Mouse (Mus musculus) hindbrain, embryonic 13.5 days (tissue): Measurements from ENCODE around the gene Clec2l. TPM values are rescaled to one million over a fixed set of nuclear protein-coding genes. Genes with fewer than 3 reads are reported as not detected.

Source experiments
- ATAC-seq: fragments of 200-750 bp; cut with Nextera tagmentation; 2 replicates; pipeline ENCODE4 v1.8.0; 2017; ENCODE audit warnings: moderate TSS enrichment; ENCODE audit not compliant: low FRiP score
- H3K27ac ChIP-seq: fragments of 300-500 bp; sonication (generic); 2 replicates; pipeline ENCODE4 v1.5.1; 2015; ENCODE audit warnings: inconsistent platforms, mild to moderate bottlenecking, moderate library complexity
- H3K27me3 ChIP-seq: fragments of 300-500 bp; sonication (generic); 2 replicates; pipeline ENCODE4 v1.6.1; 2015; ENCODE audit warnings: mild to moderate bottlenecking, inconsistent platforms
- H3K36me3 ChIP-seq: fragments of 300-500 bp; sonication (generic); 2 replicates; pipeline ENCODE4 v1.6.1; 2015; ENCODE audit warnings: mild to moderate bottlenecking, inconsistent platforms
- H3K4me1 ChIP-seq: fragments of 300-500 bp; sonication (generic); replicated peaks from 2 replicates; pipeline ENCODE4 v1.6.1; 2015; ENCODE audit warnings: inconsistent platforms
- H3K4me2 ChIP-seq: fragments of 300-500 bp; sonication (generic); 2 replicates; pipeline ENCODE4 v1.6.1; 2015; ENCODE audit warnings: inconsistent platforms, mild to moderate bottlenecking, moderate library complexity
- H3K4me3 ChIP-seq: fragments of 300-500 bp; sonication (generic); 2 replicates; pipeline ENCODE4 v1.5.1; 2015; ENCODE audit warnings: mild to moderate bottlenecking, inconsistent platforms
- H3K9ac ChIP-seq: fragments of 300-500 bp; sonication (generic); 2 replicates; pipeline ENCODE4 v1.6.1; 2015; ENCODE audit warnings: mild to moderate bottlenecking, inconsistent platforms
- H3K9me3 ChIP-seq: fragments of 300-500 bp; sonication (generic); 2 replicates; pipeline ENCODE4 v1.6.1; 2016; ENCODE audit warnings: inconsistent platforms
- WGBS: fragments of 180-500 bp; shearing (Covaris S2); methylation state at CpG from one replicate; pipeline ENCODE4 v1.1.7; 2015; 5-methylcytosine and 5-hydroxymethylcytosine counted together
- polyA plus RNA-seq: library from polyadenylated mRNA; unstranded; fragments of >200 nt; fragmentation: Nextera tagmentation; extraction: Ambion mirVana; gene quantifications from 2 replicates; pipeline ENCODE4 v1.2.1, GENCODE M21; 2015

Clec2l gene
- polyA plus RNA-seq, 1 experiment from 2014 or later = 8.9 TPM

DNA sequence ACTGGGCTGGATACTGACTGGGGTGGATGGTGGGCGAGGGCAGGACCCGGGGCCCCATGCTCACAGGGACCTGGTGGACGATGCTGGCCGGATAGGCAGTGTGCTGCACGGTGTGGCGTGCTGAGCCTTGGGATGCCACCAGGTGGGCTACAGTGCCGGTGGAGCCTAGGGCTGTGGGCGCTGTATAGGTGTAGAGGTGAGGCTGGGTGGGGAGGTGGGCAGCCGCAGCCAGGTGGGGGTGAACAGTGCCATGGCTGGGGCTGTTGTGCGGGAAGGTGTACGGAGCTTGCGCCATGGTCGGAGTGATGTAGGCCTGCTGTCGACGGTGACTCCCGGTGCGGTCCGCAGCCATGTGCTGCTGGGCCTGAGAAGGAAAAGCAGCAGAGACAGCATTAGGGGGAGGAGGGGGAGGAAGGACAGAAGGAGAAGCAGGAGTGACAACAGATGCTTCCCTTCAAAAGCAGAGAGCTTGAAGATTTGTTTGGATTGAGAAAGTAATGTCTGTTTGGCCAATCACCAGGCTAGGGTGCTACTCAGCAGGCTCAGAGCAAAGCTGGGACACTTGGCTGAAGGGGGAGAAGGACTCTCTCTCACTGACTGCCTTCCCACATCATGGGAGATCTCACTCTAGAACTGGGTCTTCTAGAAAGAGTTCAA, 35.5 kb downstream of the Clec2l start:
- Histone ChIP-seq H3K9ac (no peak overlapping the region), H3K4me1 (no peaks in the 10 kb centered on the region), H3K9me3 (no peaks in the 10 kb centered on the region), H3K27ac (no peak overlapping the region; the same call in 1 of the 2 replicates), H3K4me3 (no peak overlapping the region), H3K27me3 (no peaks in the 10 kb centered on the region), H3K36me3 (peaks cover 89% of the 10 kb centered on the region), H3K4me2 (no peak overlapping the region)
- 97% methylated on average over 18 of the region's 18 CpGs for WGBS
- ATAC-seq = no peak; the same call in 1 of the 2 replicates

DNA sequence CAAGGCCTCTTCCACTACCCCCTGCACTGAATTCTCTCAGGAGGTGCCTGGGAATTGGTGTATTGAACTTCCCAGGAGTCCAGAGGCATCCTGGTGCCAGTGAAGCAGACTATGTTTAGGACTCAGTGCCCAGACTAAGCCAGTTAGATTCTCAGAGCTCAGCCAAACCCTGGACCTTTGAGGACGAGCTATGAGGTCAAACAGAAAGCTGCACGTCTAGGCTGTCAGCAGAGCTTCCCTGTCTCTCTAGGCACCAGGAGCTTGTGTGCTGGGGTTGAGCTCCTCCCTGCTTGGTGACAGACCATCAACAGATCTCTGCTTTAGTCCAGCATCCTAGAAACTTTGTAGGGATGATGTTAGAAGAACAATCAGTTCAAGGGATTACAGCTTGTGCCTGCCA, 38.6 kb downstream of the Clec2l start:
- no peak overlapping the region for H3K9ac ChIP-seq
- H3K4me1 ChIP-seq = no peaks in the 10 kb centered on the region
- H3K9me3 ChIP-seq = no peaks in the 10 kb centered on the region
- no peak for ATAC-seq
- no peak overlapping the region for H3K4me3 ChIP-seq
- no peak overlapping the region for H3K27ac ChIP-seq
- 65% methylated on average over 2 of the region's 2 CpGs for WGBS
- no peaks in the 10 kb centered on the region for H3K27me3 ChIP-seq
- H3K4me2 ChIP-seq = no peak overlapping the region
- H3K36me3 ChIP-seq = peaks cover 81% of the 10 kb centered on the region

DNA sequence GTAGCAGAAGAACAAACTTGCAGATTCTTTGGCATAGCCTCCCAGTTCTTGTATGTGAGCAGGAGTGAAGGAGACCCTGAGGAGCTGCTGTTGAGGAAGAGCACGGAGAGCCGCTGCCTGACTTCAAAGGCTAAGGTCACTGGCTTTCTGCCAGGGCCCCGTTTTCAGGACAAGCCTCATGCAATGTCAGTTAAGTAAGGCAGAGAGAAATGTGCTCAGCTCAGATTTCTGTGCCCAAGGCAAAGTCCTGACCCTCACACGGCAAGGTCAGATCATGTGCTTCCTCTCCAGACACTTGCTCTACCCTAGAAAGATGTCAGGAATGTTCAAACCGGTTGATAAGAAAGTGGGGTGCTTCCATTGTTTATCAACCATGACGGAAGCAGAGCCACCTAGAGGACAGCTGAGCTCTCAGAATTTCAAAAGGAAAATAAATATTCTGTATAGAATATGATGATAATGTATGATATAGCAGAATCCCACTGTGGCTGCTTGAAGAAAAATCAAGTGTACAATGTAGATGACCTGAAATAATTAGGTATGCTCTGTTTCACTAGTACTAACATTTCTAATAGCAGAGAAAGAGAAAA, 40.0 kb downstream of the Clec2l start:
- Histone ChIP-seq H3K36me3 (peaks cover 79% of the 10 kb centered on the region), H3K4me2 (no peak overlapping the region), H3K4me1 (no peaks in the 10 kb centered on the region), H3K27me3 (no peaks in the 10 kb centered on the region), H3K4me3 (no peak overlapping the region), H3K9ac (no peak overlapping the region), H3K27ac (no peak overlapping the region), H3K9me3 (no peaks in the 10 kb centered on the region)
- no peak for ATAC-seq
- 61% methylated on average over 6 of the region's 6 CpGs for WGBS

DNA sequence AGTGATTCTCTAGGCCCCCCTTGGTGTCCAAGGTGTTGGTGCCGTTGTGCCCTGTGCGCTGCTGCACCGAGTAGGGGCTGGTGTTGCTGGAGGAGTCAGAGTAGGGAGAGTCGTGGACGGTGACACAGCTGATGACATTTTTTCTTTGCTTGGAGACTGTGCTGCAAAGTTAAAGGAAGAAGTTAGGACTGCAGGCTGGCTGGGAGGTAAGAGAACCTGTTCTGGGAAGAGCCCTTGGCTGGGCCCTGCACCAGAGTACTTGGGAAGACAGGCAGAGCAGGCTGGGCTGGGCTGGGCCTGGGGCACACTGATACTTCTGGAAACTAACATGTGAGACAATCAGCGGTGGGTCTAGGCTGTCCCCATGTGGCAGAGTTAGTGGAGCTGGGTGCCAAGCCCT, 40.7 kb downstream of the Clec2l start:
- peaks cover 79% of the 10 kb centered on the region for H3K36me3 ChIP-seq
- H3K27me3 ChIP-seq = no peaks in the 10 kb centered on the region
- no peak overlapping the region for H3K9ac ChIP-seq
- H3K4me1 ChIP-seq = no peaks in the 10 kb centered on the region
- WGBS = 95% methylated on average over 6 of the region's 6 CpGs
- H3K9me3 ChIP-seq = no peaks in the 10 kb centered on the region
- H3K4me3 ChIP-seq = no peak overlapping the region
- H3K27ac ChIP-seq = no peak overlapping the region
- no peak overlapping the region for H3K4me2 ChIP-seq
- ATAC-seq = no peak

DNA sequence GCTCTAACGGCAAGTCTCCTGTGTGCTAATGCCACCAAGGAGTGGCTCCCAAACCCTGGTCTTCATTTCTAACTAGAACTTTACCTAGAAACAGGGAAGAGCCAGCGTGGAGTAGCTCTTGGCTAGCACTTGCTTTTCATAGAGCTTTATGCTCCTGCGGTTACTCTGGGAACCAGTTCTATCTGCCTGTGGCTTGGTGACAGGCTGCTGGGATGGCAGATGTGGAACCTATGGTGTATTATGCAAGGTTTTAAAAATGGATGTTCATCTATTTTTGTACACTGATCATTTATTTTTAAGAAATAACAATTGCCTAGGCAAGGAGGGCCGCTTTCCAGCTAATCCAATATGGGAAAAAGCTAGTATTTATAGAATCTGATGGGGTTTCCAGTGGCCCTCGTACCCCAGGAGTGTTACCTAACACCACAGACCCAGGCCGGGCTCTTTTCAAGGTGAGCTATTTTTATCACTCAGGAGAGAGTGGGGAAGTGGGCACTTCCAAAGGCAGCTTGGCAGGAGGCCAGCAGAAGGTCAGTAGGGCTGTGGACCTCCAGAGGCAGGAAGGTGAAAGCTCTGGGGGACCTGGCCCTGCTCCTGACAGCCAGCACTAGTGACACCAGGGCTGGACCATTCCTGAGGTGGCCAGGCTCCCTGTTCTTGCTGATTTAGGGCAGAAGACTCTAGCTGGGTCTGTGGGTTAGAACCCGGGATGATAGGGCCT, 41.6 kb downstream of the Clec2l start:
- ATAC-seq = no peak
- H3K36me3 ChIP-seq = peaks cover 79% of the 10 kb centered on the region
- WGBS = 89% methylated on average over 7 of the region's 7 CpGs

DNA sequence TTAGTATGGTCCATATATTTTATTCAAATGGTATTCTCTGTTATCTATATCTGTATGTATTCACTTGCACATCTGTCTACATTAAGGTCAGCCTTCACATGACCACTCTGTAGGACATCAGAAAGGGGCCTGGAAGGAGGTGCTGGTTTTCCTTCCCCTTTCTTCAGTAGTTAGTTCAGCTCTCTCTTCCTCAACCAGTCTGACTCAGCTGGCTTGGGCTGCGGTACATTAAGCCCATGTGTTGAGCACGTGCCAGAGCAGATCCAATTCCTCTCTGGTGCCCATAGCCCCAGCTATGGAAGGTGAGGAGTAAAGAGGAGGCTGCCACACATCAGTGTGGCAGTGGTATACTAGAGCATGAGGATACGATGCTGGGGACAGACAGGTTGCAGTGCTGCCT, 47.6 kb downstream of the Clec2l start:
- H3K4me3 ChIP-seq = no peak overlapping the region
- no peaks in the 10 kb centered on the region for H3K4me1 ChIP-seq
- ATAC-seq = no peak
- H3K27ac ChIP-seq = no peak overlapping the region
- no peak overlapping the region for H3K9ac ChIP-seq
- 93% methylated on average over 3 of the region's 3 CpGs for WGBS
- peaks cover 84% of the 10 kb centered on the region for H3K36me3 ChIP-seq
- no peaks in the 10 kb centered on the region for H3K27me3 ChIP-seq
- H3K9me3 ChIP-seq = no peaks in the 10 kb centered on the region
- no peak overlapping the region for H3K4me2 ChIP-seq

More for the DNA sequence above, 41.6 kb downstream of the Clec2l start:
- Histone ChIP-seq H3K27ac (no peak overlapping the region), H3K4me1 (no peaks in the 10 kb centered on the region), H3K4me3 (no peak overlapping the region), H3K9me3 (no peaks in the 10 kb centered on the region), H3K4me2 (no peak overlapping the region), H3K9ac (no peak overlapping the region), H3K27me3 (no peaks in the 10 kb centered on the region)

DNA sequence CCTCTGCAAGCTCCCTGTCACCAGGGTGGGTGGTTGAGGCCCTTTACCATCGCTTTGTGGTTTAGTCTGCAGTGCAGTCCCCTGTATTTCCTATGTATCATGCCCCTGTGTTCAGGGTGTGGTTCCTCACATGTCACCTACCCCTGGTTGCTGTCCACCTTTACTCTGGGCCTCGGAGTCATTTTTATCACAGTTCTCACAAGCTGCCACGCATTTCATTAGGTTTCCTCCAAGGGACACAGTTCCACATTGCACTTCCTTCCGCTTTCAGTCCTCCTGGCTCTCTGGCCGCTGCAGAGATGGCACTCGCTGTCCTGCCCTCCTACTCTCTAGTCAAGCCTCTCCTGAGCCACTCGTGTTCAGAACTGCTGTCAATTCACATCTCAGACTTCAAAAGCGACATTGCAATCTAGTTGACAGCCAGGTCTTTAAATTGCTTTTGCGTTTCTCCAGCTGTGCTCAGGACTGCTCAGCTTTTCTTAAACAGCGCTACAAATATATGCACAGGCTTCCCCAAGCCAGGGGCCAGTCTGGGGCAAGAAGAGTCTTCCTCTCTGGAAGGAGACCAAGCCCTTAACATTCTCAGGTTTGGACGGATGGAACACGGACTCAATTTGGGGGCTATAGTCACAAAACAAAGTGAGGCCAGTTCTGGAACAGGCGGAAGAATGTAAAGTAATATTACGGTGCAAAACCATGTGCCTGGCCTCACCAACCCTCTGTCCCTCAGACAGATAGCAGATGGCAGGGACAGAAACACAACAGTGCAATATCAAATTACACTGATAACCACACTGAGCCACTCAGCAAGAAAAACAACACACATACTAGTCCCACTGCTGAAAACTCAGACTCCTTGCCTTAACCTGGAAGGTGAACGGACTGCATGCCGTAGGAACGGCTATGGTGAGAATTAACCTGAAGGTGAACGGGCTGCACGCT, 51.4 kb downstream of the Clec2l start:
- no peak overlapping the region for H3K9ac ChIP-seq
- H3K27ac ChIP-seq = no peak overlapping the region
- 87% methylated on average over 19 of the region's 19 CpGs for WGBS
- peaks cover 94% of the 10 kb centered on the region for H3K36me3 ChIP-seq
- no peaks in the 10 kb centered on the region for H3K9me3 ChIP-seq
- no peaks in the 10 kb centered on the region for H3K4me1 ChIP-seq
- H3K4me2 ChIP-seq = no peak overlapping the region
- no peak for ATAC-seq
- no peaks in the 10 kb centered on the region for H3K27me3 ChIP-seq
- H3K4me3 ChIP-seq = no peak overlapping the region

DNA sequence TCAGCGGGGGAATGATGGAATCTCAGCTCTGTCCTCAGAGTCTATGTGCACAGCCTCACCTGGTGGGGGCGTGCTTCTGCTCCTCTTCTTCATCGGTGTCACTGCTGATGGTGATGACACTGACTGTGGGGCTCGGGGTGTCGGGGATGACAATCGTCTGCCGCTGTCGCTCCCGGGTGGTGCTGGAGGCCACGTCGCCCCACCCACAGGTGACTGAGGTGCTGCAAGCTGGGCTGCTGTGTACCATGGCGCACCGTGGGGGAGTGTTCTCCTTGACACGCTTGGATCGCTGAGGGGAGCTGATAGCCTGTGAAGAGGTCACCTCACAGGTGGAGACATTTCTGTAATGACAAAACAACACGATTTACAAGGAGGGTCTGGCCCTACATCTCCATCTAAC, 53.0 kb downstream of the Clec2l start:
- 93% methylated on average over 16 of the region's 16 CpGs for WGBS
- Histone ChIP-seq H3K27ac (no peak overlapping the region), H3K27me3 (no peaks in the 10 kb centered on the region), H3K9me3 (no peaks in the 10 kb centered on the region), H3K4me2 (no peak overlapping the region), H3K4me3 (no peak overlapping the region), H3K4me1 (peaks cover 5% of the 10 kb centered on the region; the same call in 1 of the 2 replicates), H3K36me3 (peaks cover 92% of the 10 kb centered on the region), H3K9ac (no peak overlapping the region)
- no peak for ATAC-seq

DNA sequence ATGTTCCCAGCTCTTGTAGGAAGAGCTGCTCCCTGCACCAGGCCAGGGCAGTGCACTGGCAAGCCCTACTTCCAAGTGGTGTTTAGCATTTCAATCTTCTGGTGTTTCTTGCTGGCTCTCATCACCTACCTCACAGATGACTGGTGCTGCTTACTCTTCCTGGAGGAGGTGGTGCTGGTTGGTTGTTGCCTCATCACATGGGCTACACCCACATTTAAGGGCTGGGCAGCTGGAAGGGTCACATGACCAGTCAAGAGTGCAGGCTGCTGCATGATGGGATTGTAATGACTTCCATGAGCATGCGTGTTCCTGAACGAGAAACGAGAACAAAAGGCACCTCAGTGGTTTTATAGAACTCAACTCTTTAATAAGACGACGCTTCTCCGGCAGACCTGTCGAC, 55.8 kb downstream of the Clec2l start:
- Histone ChIP-seq H3K9me3 (no peaks in the 10 kb centered on the region), H3K9ac (no peak overlapping the region), H3K27ac (no peak overlapping the region), H3K36me3 (peaks cover 76% of the 10 kb centered on the region), H3K27me3 (no peaks in the 10 kb centered on the region), H3K4me1 (peaks cover 7% of the 10 kb centered on the region; the same call in 1 of the 2 replicates), H3K4me3 (no peak overlapping the region), H3K4me2 (no peak overlapping the region)
- no peak for ATAC-seq
- WGBS = 88% methylated on average over 7 of the region's 7 CpGs

DNA sequence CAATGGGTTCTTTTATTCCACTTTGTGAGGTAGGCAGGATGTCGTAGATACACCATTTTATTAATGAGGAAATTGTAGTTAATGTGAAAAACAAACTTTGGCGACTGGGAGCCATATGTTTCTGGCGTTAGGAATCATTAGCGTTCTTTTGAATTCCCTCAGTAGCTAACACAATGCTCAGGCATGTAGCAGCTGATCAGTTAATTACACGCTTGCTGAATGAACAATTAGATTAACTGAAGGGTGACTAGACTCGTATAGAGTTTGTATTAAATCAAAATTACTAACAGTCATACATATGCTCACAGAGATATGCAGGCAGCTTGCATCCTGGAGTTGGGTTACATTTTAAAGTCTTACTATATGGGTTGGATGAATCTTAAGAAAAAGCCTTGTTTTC, 56.4 kb downstream of the Clec2l start:
- peaks cover 7% of the 10 kb centered on the region; the same call in 1 of the 2 replicates for H3K4me1 ChIP-seq
- 25% methylated on average over 6 of the region's 6 CpGs for WGBS
- no peak overlapping the region for H3K4me3 ChIP-seq
- ATAC-seq = no peak
- peaks cover 73% of the 10 kb centered on the region for H3K36me3 ChIP-seq
- H3K9me3 ChIP-seq = no peaks in the 10 kb centered on the region
- no peak overlapping the region for H3K27ac ChIP-seq
- no peak overlapping the region for H3K9ac ChIP-seq
- H3K4me2 ChIP-seq = no peak overlapping the region
- no peaks in the 10 kb centered on the region for H3K27me3 ChIP-seq

DNA sequence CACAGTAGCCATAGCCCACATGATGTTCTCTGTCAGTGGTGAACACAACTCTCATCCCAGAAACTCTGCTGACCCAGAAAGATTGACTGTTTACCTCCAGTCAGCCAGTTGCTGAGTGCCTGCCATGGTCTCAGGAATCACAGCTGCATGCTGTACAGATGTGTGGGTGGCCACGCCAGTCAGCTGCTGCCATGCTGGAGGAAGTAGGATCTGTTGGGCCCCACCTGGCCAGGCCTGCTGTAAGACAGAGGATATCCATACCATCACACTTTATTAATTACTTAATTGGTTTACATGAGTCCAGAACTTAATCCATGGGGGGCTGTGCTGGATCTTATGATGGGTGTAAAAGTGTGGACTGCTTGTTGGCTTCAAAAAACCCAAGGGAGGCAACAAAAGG, 58.5 kb downstream of the Clec2l start:
- H3K9ac ChIP-seq = no peak overlapping the region
- WGBS = 90% methylated on average over 1 of the region's 1 CpGs
- no peak overlapping the region for H3K27ac ChIP-seq
- peaks cover 7% of the 10 kb centered on the region; the same call in 1 of the 2 replicates for H3K4me1 ChIP-seq
- H3K9me3 ChIP-seq = no peaks in the 10 kb centered on the region
- no peak overlapping the region for H3K4me3 ChIP-seq
- H3K4me2 ChIP-seq = no peak overlapping the region
- ATAC-seq = no peak
- peaks cover 60% of the 10 kb centered on the region for H3K36me3 ChIP-seq
- H3K27me3 ChIP-seq = no peaks in the 10 kb centered on the region

DNA sequence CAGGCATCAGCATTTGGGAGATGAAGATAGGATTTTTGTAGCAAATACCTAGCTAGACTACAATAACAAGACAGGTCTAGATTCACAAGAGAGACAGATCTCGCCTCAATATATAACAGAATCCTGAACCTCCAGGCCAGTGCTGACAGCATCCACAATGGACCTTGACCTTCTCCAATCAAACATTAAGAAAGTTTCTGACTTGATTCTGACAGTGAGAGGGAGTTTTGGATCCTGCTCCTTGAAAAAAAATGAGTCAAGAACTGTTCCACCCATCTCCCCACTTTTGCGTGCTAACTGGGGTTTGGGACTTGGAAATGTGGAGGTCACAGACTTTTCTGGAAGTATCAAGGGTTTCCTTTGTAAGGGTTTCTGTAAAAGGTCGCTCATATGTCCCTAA, 62.6 kb downstream of the Clec2l start:
- peaks cover 44% of the 10 kb centered on the region for H3K36me3 ChIP-seq
- no peak overlapping the region for H3K27ac ChIP-seq
- no peaks in the 10 kb centered on the region for H3K9me3 ChIP-seq
- H3K4me1 ChIP-seq = peaks cover 11% of the 10 kb centered on the region
- H3K4me3 ChIP-seq = no peak overlapping the region
- H3K27me3 ChIP-seq = no peaks in the 10 kb centered on the region
- H3K9ac ChIP-seq = no peak overlapping the region
- ATAC-seq = no peak
- H3K4me2 ChIP-seq = no peak overlapping the region
- WGBS = 97% methylated on average over 3 of the region's 3 CpGs
